Mouse (Mus musculus) spleen, adult 18-20 months (tissue): ENCODE results near the gene Syt13.

Source experiments
- DNase-seq, 2 experiments: peaks; one replicate each; pipeline ENCODE4 v3.0.0; 2022; ENCODE audit warnings: mixed read lengths in 2 of 2

Gene Syt13

DNA sequence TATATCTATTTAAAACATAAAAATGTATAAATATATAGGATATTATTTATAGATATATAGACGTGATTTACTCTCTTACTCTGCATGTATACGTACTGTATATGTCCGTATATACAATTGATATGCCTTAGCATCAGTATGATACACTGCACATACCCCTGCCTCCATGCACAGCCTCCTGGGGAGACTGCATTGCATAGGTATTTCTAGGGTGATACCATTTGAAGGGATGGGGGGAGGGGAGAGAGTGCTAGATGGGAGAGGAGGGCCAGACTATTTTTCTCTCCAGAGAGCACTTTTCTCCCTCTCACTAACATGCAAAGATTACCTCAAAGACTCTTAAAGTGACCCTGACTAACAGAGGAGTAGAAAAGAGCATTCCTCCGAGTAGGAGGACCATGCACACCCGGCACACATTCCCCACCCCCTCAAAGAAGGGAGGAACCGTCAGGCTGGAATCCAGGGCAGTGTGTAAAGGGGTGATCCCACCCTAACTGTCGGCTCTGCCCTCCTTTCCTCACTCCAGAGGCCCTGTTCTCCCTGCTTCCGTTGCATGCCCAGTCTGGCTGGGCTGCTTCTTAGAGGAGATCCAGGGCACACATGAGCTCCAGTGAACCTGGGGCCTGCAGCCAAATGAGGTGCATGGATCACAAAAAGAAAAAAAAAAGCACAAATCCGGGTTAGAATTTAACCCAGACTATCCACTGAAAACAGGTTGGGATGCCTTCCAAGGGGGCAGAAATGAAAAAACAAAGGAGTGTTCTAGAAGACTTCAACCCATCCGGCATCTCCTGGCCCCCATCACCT, 52.3 kb downstream of the Syt13 start:
- no peak for DNase-seq

DNA sequence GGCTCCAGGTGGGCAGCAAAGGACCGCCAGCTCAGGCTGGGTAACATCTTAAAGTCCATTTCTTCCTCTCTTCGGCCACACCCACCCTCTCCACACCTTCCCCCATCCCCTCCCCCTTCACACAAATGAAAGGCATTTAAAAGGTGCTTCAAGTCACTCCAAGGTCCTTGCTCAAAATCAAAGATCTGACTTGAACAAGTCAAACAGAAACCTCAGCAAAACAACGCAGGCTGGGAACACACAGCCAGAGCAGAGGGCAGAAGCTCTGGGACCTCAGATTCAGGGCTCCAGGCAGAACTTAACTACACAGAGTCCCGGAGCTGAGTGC, 52.9 kb downstream of the Syt13 start:
- DNase-seq, result no peak

DNA sequence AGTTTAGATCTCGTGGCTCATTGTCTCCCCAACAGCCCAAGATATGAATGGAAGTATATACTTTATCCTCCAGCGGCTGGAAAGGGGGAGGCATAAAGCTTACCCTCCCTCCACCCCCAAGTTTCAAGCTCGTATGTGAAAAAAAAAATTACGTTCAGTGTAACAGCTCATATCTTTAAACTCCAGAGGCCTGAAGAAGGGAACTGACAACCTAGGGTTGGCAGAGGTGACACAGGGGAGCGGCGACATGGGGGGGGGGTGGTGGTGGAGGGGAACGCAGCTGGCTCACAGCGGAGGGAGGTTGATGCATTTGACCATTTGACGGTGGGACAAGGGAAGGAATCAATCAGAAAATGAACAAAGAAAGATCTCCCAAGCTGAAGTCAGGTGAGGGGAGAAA, 56.2 kb downstream of the Syt13 start:
- DNase-seq, result no peak

DNA sequence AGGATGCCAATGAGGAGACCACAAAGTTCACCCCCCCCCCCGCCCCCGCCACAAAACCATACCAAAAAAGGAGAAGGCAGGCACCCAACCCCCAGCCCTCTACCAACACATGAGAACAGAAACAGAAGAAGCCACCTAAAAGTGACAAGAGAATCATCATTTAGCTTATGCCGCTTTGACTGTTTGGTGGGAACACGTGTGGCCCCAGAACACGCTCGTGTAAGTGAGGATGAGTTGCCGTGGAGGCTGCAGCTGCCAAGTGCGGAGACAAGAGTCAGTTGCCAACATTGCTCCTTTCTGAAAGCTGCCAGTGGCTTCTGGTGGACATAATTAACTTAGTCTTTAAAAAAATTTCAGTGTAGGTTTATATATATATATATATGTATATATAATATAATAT, 56.6 kb downstream of the Syt13 start:
- DNase-seq, result no peak

DNA sequence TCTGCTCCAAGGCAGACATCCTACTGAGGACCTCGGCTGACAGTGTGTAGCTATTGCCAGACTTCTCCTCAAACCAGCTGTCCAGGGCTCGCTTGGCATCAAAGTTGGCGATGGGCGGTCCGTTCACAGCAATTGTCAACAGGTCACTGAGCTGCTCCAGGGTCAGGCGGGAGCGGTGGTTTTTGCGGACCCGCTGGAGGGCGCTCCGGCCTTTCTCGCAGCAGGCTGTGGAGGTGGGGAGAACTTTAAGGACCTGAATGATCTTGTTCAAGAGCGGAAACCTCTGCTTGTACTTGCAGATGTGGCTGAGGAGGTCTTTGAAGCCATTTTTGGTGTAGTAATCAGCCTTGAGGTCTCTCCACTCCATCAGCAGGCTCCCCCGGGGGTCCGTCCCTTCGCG, 57.2 kb downstream of the Syt13 start:
- no peak for DNase-seq

DNA sequence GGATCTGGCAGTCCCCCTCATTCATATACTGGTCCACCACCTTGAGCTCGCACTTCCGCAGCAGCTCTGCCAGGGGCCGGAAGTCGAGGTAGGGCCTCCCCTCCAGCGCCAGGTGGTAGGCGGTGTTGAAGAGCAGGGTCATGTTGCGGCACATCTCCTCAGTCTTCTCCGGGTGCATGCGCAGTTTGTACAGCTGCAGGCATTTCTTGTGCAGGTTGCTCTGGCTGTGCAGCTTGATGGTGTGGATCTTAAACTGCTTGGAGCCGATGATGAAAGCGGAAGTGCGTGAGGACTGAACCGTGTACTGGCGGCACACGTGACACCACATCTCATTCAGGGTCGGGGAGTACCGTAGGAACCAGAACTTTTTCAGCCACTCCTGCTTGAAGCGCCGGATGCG, 58.7 kb downstream of the Syt13 start:
- DNase-seq, result no peak

DNA sequence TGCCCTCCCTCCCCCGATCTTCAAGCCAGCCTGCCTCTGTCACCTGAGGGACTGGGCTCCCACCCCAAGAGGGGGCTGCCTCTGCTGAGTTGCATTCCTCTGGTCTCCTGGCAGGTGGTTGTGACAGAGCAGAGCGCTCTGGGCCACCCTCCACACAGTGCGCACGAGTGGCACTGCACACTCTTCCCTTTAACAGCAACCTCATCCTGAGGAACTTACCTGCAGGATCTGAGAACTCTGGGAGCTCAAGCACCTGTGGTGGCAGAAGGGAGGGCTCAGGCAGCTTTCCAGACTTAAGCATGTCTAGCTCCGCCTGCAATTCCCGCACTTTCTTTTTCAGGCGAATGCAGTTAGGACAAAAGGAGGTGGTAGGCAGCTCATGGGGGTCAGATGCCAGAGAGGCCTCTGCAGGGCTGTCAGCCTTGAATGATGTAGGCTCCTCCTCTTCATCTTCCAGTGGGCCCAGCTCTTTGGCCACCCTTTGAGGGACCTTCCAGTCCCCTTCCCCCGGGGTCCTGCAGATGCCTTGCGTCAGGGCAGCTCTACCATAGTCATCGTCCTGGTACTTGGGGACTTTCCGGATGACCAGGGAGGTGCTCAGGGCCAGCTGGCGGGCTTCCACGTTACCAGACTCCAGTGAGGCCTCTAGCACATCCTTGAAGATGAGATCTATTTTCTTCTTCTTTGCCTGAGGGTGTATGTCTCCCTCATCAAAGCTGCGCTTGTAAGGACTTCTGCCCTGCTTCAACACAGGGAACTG, 60.3 kb downstream of the Syt13 start:
- no peak for DNase-seq

DNA sequence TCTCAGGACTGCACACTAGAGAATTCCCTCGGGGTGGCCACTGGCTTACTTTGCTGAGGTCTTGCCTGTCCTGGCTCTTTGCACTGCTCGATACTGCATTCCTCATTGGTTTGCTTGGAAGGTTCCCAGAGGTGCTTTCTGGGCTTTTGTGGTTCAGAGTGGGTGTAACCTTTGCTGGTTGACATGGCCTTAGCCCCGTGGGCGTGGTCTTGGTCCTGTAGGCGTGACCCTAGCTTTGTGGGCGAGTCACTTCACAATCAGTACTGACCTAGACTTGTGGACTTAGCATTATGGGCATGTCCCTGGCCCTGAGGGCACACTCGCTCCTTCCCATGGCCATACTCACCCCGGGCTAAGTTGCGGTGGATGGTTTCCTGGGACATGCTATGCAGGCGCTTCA, 65.3 kb downstream of the Syt13 start:
- DNase-seq, result no peak

DNA sequence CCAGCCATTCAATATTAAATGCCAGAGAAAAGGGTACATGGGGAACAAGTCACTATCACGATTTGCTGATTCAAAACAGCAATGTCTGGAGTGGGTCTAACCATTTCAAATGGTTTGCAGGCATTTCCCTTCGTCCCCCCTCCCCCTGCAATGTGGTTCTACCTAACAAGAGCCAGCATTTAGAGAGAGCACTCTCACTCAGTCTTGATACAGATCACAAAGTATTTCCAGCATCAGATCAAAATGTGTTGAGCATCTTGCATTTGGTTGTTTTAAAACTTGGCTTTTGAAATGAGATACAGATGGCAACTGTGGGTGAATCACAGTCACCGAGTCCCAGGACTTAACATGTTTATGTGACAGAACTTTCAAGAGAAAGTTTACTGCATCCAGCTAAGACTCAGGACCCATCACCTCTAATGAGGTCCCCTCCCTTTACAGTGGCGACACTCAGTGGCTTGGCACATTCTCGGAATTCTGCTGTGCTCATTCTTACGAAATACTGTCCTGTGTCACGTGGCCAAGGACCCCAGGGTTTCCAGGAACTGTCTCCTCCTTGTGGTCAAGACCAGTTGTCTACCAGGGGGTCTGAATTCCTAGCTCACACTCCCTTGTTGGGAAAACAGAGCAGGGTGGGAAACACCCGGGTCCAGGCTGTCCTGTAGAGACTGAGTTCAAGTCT, 67.8 kb downstream of the Syt13 start:
- DNase-seq, result no peak

DNA sequence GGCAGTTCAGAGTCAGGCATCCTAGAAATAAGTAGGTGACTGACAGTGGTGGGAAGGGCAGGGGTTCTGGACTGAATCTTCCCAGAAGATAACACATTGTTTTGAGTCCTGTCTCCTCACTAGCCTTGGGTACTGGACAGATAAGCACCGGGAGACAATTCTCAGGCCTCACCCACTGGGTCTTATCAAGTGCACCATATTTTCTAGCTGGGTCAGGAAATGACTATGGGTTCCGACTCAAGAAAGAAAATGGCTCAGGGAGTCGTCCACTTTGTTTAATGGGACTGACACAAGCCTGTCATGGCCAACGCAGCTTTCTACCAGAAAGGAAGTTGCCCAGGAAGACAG, 68.3 kb downstream of the Syt13 start:
- no peak for DNase-seq

DNA sequence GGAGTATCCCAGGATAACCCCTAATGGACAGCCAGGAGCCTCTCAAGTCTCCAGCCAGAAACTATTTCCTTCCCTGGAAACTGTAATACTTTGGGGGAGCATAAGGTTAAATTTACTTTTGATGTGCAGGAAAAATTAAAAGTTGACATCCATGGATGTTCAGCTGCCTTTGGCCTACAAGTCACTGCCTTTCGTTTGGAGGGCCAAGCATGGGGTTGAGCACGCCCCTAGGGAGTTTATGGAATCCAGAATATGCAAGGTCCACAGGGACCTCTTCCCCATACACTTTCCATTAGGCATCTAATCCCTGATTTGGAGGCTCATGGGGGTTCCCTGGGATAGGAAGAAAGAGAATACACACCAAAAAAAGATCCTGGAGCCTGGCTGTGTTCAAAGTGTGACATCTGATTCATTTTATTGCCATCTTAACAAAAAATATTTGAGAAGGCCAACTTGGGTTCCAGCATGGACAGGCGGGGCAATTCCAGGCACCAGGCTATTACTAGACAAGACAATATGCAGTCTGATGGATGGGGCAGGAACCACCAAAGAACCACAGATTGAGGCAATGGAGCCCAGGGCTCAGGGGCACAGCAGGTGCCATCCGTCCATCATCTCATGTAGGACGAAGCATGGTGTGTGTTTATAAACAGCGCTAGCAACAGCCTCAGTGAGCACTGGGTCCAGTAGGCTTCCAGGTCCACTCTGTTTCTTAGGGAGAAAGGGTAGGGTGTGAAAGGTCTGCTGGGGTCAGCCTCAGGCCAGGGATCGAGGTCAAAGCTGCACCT, 69.6 kb downstream of the Syt13 start:
- DNase-seq, result no peak

DNA sequence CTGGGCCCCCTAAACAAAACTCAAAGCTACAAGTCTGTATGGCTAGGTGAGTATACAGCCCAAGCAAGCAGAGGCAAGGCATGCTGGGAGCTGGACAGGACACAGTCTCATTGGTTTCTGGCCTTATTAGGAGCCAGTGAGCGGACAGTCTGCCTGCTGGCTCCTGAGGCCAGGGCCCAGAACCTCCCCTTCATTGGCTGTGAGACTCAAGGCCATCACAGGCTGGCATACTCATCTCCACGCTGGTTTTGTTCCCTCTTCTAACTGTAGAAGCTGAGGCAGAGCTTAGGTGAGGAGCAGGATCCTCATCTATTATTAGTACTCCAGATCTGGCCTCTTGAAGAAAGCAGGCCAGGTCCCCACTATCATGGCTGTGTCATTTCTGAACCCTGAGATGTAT, 70.3 kb downstream of the Syt13 start:
- DNase-seq, result no peak

DNA sequence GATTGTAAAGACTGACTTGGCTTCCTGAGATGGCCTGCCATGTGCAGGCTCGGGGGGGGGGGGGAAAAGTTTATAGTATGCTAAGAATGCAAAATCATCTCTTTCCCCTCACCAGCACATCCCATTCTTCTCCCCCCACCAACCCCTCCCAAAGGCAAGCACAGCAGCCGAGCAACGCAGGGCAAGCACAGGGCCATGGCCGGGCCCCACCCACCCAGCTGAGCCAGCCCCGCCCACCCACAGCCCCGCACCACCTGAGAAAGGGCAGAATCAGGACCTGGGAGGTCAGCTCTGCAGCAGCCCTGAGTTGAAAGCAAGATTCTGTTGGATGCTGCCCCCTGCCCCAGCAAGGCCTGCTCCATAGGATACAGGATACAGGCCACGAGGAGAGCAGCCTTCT, 70.7 kb downstream of the Syt13 start:
- no peak for DNase-seq

DNA sequence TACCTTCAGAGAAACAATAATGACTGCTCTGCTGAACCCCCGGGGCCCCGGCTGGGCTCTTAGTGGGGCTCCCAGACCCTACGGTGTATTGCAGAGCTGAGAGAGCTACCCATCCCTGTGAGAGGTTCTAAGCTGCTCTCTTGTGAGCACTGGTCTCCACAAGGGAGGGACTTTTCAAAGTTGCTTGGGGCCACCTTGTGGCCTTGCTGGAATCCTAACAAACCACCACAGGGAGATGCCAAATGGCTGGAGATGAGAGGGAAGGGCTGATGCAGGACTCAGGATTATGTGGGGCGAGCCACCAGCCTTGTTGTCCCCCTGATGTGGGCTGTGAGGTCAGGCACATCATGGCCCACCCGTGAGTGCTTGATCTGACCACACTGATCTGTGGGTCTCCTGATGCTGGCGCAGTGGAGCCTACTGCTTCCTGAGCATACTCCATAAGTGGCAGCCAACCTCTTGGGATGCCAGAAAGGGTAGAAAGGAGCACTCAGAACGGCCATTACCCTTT, 72.3 kb downstream of the Syt13 start:
- DNase-seq, result no peak

DNA sequence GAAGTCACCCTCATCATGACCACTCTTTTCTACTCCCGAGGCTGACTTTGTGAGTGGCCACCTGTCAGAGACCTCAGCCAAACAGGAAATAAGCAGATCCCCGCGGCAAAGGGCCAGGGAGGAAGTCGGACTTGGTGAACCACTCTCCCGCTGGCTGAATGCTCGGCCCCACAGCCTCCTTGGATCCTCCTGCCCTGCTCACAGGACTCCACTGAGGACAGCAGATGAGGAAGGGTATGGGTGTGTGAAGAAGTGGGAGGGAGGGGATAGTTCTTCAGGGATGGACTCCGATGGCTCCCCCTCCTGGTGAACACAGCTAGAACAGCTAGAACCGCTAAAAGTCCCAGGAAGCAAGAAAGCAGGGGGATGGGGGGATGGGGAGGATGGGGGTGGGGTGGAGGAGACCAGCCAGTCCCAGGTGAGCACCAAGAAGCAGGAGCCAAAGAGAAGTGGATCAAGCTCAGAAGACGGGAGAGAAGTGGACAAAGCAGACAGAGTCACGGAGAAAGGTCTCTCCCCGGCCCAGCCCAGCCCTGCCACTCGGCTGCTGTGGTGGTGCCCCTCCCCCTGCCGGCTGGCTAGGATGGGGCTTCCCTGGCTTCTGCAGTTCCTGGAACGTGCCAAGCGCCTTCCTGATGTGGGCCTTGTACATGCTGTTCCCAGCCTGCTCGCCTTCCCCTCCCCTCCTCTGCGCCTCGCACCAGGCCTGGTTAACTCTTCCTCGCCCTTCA, 73.2 kb downstream of the Syt13 start:
- DNase-seq, result peak; percentile 19 to 34

DNA sequence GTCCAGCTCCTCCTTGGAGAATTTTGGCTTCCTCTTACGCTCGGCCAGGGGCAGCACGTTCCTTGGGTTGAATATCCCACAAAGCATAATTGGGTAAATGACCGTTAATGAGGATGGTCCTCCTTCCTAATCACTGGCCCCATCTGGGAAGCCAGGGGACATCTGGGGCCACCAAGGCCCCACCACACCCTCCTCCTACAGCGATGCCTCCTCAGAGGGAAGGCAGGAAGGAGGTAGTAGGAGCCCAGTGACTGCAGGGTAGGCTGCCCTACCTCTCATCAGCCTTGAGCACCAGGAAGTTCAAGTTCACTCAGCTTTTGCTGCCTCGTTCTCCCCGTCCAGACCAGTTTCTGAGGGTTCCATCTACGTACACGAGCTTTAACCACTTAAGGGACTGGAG, 74.7 kb downstream of the Syt13 start:
- DNase-seq, result no peak

DNA sequence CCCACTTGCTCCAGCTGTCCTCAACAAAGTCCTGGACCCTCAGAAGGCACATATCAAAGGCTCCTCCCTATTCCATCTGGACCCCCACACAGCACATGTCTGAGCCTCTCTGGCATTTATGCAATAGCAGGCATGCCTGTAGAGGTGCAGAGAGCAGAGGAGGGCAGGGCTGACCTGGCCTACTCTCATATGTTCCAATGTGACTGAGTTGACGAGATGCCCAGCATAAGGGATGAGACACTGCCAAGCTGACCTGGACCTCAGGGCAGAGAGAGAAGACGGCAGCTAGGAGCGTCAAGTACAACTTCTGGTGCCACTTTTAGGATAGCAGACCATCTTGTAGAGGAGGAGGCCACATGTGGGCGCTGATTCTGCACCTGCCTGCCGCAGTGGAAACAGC, 77.1 kb downstream of the Syt13 start:
- DNase-seq, result no peak

DNA sequence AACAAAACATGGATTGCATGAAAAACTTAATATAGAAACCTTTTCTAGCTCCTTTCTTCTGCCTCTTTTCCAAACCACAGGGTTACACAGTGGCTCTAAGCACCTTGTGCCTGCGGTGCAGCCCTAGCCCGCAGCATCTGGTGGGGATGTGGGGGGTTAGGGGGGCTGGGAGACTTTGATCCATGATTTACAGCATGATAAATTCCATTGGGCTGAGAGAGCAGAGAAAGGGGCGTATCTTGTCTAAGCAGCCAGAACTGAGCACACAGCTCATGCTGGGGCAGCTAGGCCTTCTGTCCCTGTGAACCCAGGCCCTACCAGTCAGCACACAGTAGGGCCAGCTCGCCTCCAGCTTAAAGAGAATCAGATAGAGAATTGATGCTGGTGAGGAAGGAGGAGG, 90.1 kb downstream of the Syt13 start:
- DNase-seq, result no peak
